Mouse (Mus musculus) forebrain, embryonic 13.5 days (tissue): ENCODE data around the gene Cacng8. TPM values are rescaled to one million over a fixed set of nuclear protein-coding genes. Genes with fewer than 3 reads are reported as not detected.

Experiments
- ATAC-seq: fragments of 200-750 bp; cut with Nextera tagmentation; 2 replicates; pipeline ENCODE4 v1.8.0; 2017
- H3K27ac ChIP-seq: fragments of 300-500 bp; sonication (generic); 2 replicates; pipeline ENCODE4 v1.5.1; 2015; ENCODE audit warnings: inconsistent platforms, mild to moderate bottlenecking, moderate library complexity
- H3K27me3 ChIP-seq: fragments of 300-500 bp; sonication (generic); 2 replicates; pipeline ENCODE4 v1.6.1; 2015; ENCODE audit warnings: mild to moderate bottlenecking, inconsistent platforms
- H3K36me3 ChIP-seq: fragments of 300-500 bp; sonication (generic); 2 replicates; pipeline ENCODE4 v1.6.1; 2015; ENCODE audit warnings: mild to moderate bottlenecking, inconsistent platforms; ENCODE audit not compliant: poor library complexity, severe bottlenecking
- H3K4me1 ChIP-seq: fragments of 300-500 bp; sonication (generic); 2 replicates; pipeline ENCODE4 v1.6.1; 2015; ENCODE audit warnings: inconsistent platforms
- H3K4me2 ChIP-seq: fragments of 300-500 bp; sonication (generic); 2 replicates; pipeline ENCODE4 v1.6.1; 2015; ENCODE audit warnings: inconsistent platforms, mild to moderate bottlenecking, moderate library complexity
- H3K4me3 ChIP-seq: fragments of 300-500 bp; sonication (generic); 2 replicates; pipeline ENCODE4 v1.5.1; 2015; ENCODE audit warnings: mild to moderate bottlenecking, inconsistent platforms
- H3K9ac ChIP-seq: fragments of 300-500 bp; sonication (generic); 2 replicates; pipeline ENCODE4 v1.6.1; 2015; ENCODE audit warnings: mild to moderate bottlenecking, inconsistent platforms
- H3K9me3 ChIP-seq: fragments of 300-500 bp; sonication (generic); replicated peaks from 2 replicates; pipeline ENCODE4 v1.6.1; 2016; ENCODE audit warnings: inconsistent platforms
- WGBS: fragments of 180-500 bp; shearing (Covaris S2); methylation state at CpG from one replicate; pipeline ENCODE4 v1.1.7; 2015; 5-methylcytosine and 5-hydroxymethylcytosine counted together
- polyA plus RNA-seq: library from polyadenylated mRNA; unstranded; fragments of >200 nt; fragmentation: Nextera tagmentation; extraction: Ambion mirVana; gene quantifications from 2 replicates; pipeline ENCODE4 v1.2.1, GENCODE M21; 2015

The Cacng8 gene
- polyA plus RNA-seq, 1 experiment from 2014 or later = 12.6 TPM

DNA sequence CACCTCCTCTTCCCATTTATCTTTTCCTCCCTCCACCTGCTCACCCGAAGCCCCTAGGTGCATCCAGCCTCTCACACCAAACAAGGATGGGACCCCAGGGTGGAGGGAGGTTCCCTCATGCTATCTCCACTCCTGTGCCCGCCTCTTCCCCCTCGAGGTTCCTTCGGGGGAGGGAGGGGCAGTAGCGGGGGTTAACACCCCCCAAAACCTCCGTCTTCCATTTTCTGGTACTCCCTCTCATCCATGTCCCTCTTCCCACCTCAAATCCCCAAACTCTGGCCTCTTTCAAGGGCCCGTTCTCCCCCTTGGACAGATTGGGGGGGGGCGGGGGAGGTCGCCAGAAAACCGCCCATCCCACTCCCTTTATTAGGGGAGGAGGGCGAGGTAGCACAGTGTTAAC, 22.9 kb upstream of the Cacng8 start:
- Histone ChIP-seq H3K36me3 (peaks cover 38% of the 10 kb centered on the region; the same call in 1 of the 2 replicates), H3K4me3 (no peak overlapping the region), H3K9ac (no peak overlapping the region), H3K4me2 (peak overlapping the region; percentile 17), H3K27me3 (no peaks in the 10 kb centered on the region), H3K4me1 (peaks cover 6% of the 10 kb centered on the region), H3K27ac (no peak overlapping the region), H3K9me3 (no peaks in the 10 kb centered on the region)
- 5% methylated on average over 8 of the region's 11 CpGs for WGBS
- ATAC-seq = no peak

- Histone ChIP-seq H3K27ac (no peak overlapping the region), H3K4me1 (peaks cover 6% of the 10 kb centered on the region), H3K4me2 (no peak overlapping the region), H3K9me3 (no peaks in the 10 kb centered on the region), H3K4me3 (no peak overlapping the region), H3K27me3 (no peaks in the 10 kb centered on the region), H3K36me3 (peaks cover 32% of the 10 kb centered on the region; the same call in 1 of the 2 replicates), H3K9ac (no peak overlapping the region)
- WGBS = 30% methylated on average over 12 of the region's 12 CpGs
- ATAC-seq = peak; percentile 20; the same call in 1 of the 2 replicates
These were observed 22.2 kb upstream of the Cacng8 start for GRCm38 (mm10) chr7:3368311-3368710.

DNA sequence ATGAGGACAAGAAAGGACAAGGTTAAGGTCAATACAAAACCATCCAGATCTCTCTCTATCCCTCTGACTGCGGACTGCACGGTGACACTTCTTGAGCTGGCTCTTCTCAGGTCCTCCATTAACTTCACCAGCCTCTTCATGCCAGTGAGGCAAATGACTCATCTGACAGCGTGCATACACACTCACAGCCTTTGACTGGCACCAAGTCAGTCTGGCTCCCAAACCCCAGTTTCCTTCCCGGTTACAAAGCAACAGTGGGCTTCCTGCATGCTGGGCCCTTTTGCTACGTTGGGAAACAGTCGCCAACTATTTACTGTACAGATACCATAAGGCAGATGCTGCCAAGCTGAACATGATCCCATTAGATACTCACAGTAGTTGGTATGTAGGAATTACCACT, 21.3 kb upstream of the Cacng8 start:
- no peak for ATAC-seq
- H3K4me2 ChIP-seq = no peak overlapping the region
- H3K27ac ChIP-seq = no peak overlapping the region
- peaks cover 6% of the 10 kb centered on the region for H3K4me1 ChIP-seq
- no peak overlapping the region for H3K4me3 ChIP-seq
- H3K9ac ChIP-seq = no peak overlapping the region
- H3K27me3 ChIP-seq = no peaks in the 10 kb centered on the region
- H3K9me3 ChIP-seq = no peaks in the 10 kb centered on the region
- WGBS = 74% methylated on average over 6 of the region's 6 CpGs
- peaks cover 28% of the 10 kb centered on the region; the same call in 1 of the 2 replicates for H3K36me3 ChIP-seq

DNA sequence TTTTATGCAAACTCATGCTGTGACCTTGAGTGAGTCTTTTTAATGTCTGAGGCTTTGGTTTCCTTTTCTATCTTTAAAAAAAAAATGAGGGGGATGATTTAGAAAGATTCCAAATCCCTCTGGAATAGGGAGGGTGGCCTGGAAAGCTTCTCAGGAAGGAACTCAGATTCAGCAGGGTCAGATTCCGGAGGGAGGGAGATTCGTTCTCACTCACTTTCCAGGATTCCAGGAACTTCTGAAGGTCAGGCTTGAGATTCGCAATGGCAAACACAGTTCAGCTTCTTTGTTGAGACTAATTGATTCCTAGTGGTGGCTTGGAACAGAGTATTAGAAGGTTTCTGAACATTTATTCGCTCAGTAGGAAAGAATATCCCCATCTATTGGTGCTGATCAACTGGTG, 20.1 kb upstream of the Cacng8 start:
- no peaks in the 10 kb centered on the region for H3K27me3 ChIP-seq
- no peaks in the 10 kb centered on the region for H3K9me3 ChIP-seq
- no peak for ATAC-seq
- no peak overlapping the region for H3K9ac ChIP-seq
- no peak overlapping the region for H3K27ac ChIP-seq
- H3K36me3 ChIP-seq = peaks cover 17% of the 10 kb centered on the region; the same call in 1 of the 2 replicates
- peaks cover 6% of the 10 kb centered on the region for H3K4me1 ChIP-seq
- no peak overlapping the region for H3K4me3 ChIP-seq
- H3K4me2 ChIP-seq = no peak overlapping the region
- 67% methylated on average over 4 of the region's 4 CpGs for WGBS

DNA sequence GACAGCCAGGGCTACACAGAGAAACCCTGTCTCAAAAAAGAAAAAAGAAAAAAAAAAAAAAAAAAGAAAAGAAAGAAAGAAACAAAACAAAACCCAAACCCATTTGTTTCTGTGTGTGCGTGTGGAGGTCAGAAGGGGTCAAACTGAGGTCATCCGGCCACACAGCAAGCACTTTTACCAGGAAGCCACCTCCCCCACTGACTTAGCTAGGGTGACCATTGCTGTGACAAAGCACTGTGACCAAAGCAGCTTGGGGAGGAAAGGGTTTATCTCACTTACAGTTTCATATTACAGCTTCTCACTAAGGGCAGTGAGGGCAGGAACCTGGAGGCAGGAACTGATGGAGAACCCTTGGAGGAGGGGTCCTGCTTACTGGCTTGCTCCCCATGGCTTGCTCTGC, 18.1 kb upstream of the Cacng8 start:
- Histone ChIP-seq H3K27ac (no peak overlapping the region), H3K9me3 (no peaks in the 10 kb centered on the region), H3K9ac (no peak overlapping the region), H3K27me3 (no peaks in the 10 kb centered on the region), H3K4me3 (no peak overlapping the region), H3K4me1 (peaks cover 4% of the 10 kb centered on the region), H3K4me2 (no peak overlapping the region), H3K36me3 (no peaks in the 10 kb centered on the region)
- WGBS = 67% methylated on average over 2 of the region's 2 CpGs
- no peak for ATAC-seq

DNA sequence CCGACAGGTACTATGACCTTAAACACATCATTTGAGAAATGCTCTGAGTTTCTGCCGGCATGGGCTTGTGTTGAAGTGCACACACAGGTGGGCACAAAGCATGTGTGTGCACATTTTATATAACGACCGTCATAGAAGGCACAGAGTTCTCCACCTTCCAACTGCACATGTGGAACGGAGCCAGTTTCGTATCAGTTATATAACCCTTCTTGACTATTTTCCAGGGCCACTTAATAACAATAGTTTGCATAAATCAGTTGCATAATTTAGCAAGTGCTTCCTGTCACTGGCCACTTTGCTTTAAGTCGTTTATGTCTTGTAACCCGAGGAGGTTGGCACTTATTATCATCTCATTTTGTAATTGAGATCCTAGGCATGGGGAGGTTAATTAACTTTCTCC, 16.7 kb upstream of the Cacng8 start:
- Histone ChIP-seq H3K4me2 (no peak overlapping the region), H3K27me3 (no peaks in the 10 kb centered on the region), H3K36me3 (no peaks in the 10 kb centered on the region), H3K4me3 (no peak overlapping the region), H3K9ac (no peak overlapping the region), H3K4me1 (no peaks in the 10 kb centered on the region), H3K9me3 (no peaks in the 10 kb centered on the region), H3K27ac (no peak overlapping the region)
- no peak for ATAC-seq
- WGBS = 81% methylated on average over 8 of the region's 8 CpGs

- Histone ChIP-seq H3K4me1 (no peaks in the 10 kb centered on the region), H3K4me3 (no peak overlapping the region), H3K27me3 (no peaks in the 10 kb centered on the region), H3K36me3 (no peaks in the 10 kb centered on the region), H3K4me2 (no peak overlapping the region), H3K9ac (no peak overlapping the region), H3K27ac (no peak overlapping the region), H3K9me3 (no peaks in the 10 kb centered on the region)
- 49% methylated on average over 4 of the region's 4 CpGs for WGBS
- ATAC-seq = no peak
These were observed 13.7 kb upstream of the Cacng8 start for GRCm38 (mm10) chr7:3376831-3377230.

- H3K27me3 ChIP-seq = no peaks in the 10 kb centered on the region
- H3K9ac ChIP-seq = no peak overlapping the region
- no peak overlapping the region for H3K27ac ChIP-seq
- H3K4me3 ChIP-seq = no peak overlapping the region
- H3K36me3 ChIP-seq = no peaks in the 10 kb centered on the region
- H3K4me1 ChIP-seq = peaks cover 3% of the 10 kb centered on the region; the same call in 1 of the 2 replicates
- ATAC-seq = no peak
- H3K9me3 ChIP-seq = no peaks in the 10 kb centered on the region
- 91% methylated on average over 9 of the region's 9 CpGs for WGBS
- H3K4me2 ChIP-seq = no peak overlapping the region
These were observed 8.4 kb upstream of the Cacng8 start for GRCm38 (mm10) chr7:3382123-3382522.

GRCm38 (mm10) chr7:3384807-3385319, 5.6 kb upstream of the Cacng8 start:
- no peak overlapping the region for H3K9ac ChIP-seq
- H3K4me2 ChIP-seq = no peak overlapping the region
- no peaks in the 10 kb centered on the region for H3K27me3 ChIP-seq
- no peak overlapping the region for H3K27ac ChIP-seq
- H3K36me3 ChIP-seq = no peaks in the 10 kb centered on the region
- no peaks in the 10 kb centered on the region for H3K9me3 ChIP-seq
- H3K4me3 ChIP-seq = no peak overlapping the region
- peaks cover 17% of the 10 kb centered on the region for H3K4me1 ChIP-seq
- no peak for ATAC-seq
- 89% methylated on average over 5 of the region's 5 CpGs for WGBS

DNA sequence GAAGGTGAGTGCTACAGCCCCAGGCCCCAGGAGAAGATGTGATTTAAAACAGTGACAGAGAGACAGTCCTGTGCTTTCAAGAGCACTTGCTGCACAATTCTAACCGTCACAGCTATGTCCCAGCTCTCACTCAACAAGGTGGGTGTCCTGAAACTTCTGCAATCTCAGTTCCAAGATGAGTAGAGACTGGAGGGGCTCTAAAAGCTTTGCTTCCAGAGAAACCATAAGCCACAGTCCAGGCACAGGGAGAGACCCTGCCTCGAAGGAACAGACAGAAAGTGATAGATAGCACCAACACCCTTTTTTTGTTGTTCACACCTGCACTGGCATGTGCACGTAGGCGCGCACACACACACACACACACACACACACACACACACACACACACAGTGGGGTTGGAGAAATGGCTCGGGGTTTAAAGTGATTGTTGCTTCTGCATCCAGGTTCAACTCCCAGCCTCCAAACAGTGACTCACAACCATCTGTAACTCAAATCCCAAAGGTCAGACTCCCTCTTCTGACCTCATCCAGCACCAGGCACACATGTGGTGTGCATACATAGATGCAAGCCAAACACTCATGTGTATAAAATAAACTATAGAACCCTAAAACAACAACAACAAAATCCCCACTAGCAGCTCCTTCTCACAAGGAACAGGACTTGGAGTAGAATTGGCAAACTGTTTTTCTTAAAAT, 4.3 kb upstream of the Cacng8 start:
- no peaks in the 10 kb centered on the region for H3K9me3 ChIP-seq
- H3K4me2 ChIP-seq = no peak overlapping the region
- WGBS = 87% methylated on average over 6 of the region's 6 CpGs
- H3K9ac ChIP-seq = no peak overlapping the region
- H3K27me3 ChIP-seq = no peaks in the 10 kb centered on the region
- ATAC-seq = no peak
- no peak overlapping the region for H3K27ac ChIP-seq
- no peak overlapping the region for H3K4me3 ChIP-seq
- H3K36me3 ChIP-seq = no peaks in the 10 kb centered on the region
- peaks cover 19% of the 10 kb centered on the region for H3K4me1 ChIP-seq

DNA sequence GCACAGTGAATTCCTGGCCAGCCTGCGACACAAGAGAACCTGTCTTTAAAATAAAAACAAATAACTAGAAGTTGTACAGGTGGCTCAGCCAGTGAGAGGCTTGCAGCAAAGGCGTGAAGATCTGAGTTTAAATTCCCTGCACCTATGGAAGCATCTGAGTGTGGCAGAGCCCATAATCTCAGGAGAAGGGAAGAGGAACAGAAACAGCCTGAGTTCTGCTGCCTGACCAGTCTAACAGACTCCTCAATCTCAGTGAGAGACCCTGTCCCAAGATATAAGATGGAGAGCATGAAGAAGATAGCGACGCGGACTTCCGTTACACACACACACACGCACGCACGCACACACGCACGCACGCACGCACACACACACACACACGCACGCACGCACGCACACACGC, 2.7 kb upstream of the Cacng8 start:
- Histone ChIP-seq H3K4me1 (peaks cover 35% of the 10 kb centered on the region), H3K9me3 (no peaks in the 10 kb centered on the region), H3K27ac (no peak overlapping the region), H3K36me3 (no peaks in the 10 kb centered on the region), H3K4me3 (no peak overlapping the region), H3K9ac (no peak overlapping the region), H3K4me2 (peak overlapping the region; percentile 86; the same call in 1 of the 2 replicates), H3K27me3 (no peaks in the 10 kb centered on the region)
- ATAC-seq = no peak
- WGBS = 88% methylated on average over 18 of the region's 18 CpGs

GRCm38 (mm10) chr7:3388885-3389284, 1.6 kb upstream of the Cacng8 start:
- 61% methylated on average over 6 of the region's 6 CpGs for WGBS
- H3K4me1 ChIP-seq = peaks cover 44% of the 10 kb centered on the region

More at GRCm38 (mm10) chr7:3388885-3389284, 1.6 kb upstream of the Cacng8 start:
- H3K36me3 ChIP-seq = peaks cover under 1% of the 10 kb centered on the region
- ATAC-seq = no peak
- H3K4me3 ChIP-seq = peak overlapping the region; percentile 52; the same call in 1 of the 2 replicates
- no peaks in the 10 kb centered on the region for H3K9me3 ChIP-seq
- H3K27me3 ChIP-seq = no peaks in the 10 kb centered on the region
- H3K9ac ChIP-seq = 0 out of 2 replicates have a peak overlapping the region, but pooled peaks have one; percentile 30
- peak overlapping the region; percentile 86 for H3K4me2 ChIP-seq
- H3K27ac ChIP-seq = no peak overlapping the region
